Mouse (Mus musculus): Measurements from ENCODE around the gene Lpcat2. TPM values are rescaled to one million over a fixed set of nuclear protein-coding genes. Genes with fewer than 3 reads are reported as not detected.
"Not testable (repeated sequence)": the region's sequence is repeated elsewhere in the genome, so short reads cannot be mapped to it uniquely, and the experiment has no call there.

The Lpcat2 gene
- polyA plus RNA-seq, 1 experiment from 2014 or later, result 6.8 TPM

DNA sequence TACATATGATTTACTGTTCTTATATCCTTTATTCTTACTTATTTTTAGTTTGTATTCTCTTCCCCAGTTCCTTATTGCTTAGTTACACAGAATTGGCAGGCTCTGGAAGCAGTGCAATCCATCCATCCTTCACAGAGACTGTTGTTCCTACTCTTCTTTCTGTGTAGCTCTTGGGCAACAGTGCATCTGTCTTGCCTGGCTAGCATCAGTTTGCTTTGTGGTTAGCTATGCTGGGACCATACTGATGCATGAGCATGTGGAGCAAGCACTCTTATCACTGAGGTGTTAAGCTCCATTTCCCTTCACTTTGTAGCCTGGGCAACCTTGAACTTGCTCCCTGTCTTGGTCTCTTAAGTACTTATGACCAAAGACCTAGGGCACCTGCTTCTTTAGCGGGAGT, 6.8 kb downstream of the Lpcat2 start:
- Histone ChIP-seq H3K4me1 (ENCODE audit: control insufficient read depth, insufficient read depth, low read length) (no peaks in the 10 kb centered on the region), H3K36me3 (ENCODE audit: control insufficient read depth, insufficient read depth, low read length) (no peaks in the 10 kb centered on the region), H3K27ac (replicated peaks; ENCODE audit: low read depth, low read length) (no peak overlapping the region), H3K27me3 (ENCODE audit: control insufficient read depth, insufficient read depth, low read length) (no peaks in the 10 kb centered on the region), H3K9ac (replicated peaks; ENCODE audit: low read length) (no peak overlapping the region), H3K9me3 (ENCODE audit: control insufficient read depth, low read length) (no peaks in the 10 kb centered on the region), H3K4me3 (replicated peaks; ENCODE audit: low read depth, low read length) (no peak overlapping the region), H3K4me2 (ENCODE audit: low read length) (no peak overlapping the region)
- no peak for DNase-seq
- WGBS, result 90% methylated on average over 1 of the region's 1 CpGs
- ATAC-seq (ENCODE audit: low FRiP score, low TSS enrichment), result no peak

DNA sequence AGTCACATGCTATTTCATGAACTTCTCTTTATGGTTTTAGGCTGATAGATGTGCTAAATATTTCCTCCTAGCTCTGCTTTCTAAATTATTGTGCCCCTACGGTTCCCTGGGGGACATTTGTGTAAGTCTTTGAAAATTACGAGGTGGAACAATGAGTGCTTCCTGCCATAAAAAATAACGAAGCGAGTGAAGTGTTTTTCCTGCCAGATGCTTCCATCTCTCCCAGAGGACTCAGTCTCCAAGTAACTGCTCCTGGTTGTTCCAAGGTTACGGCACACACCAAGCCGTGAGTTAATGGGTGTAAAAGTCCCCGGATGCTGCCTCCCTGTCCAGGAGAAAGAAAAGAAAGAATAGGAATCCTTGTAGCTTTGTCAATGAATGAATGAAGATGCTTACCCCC, 15.1 kb downstream of the Lpcat2 start:
- 44% methylated on average over 7 of the region's 7 CpGs for WGBS
- DNase-seq, result peak; percentile 40
- ATAC-seq (ENCODE audit: low FRiP score, low TSS enrichment), result no peak

DNA sequence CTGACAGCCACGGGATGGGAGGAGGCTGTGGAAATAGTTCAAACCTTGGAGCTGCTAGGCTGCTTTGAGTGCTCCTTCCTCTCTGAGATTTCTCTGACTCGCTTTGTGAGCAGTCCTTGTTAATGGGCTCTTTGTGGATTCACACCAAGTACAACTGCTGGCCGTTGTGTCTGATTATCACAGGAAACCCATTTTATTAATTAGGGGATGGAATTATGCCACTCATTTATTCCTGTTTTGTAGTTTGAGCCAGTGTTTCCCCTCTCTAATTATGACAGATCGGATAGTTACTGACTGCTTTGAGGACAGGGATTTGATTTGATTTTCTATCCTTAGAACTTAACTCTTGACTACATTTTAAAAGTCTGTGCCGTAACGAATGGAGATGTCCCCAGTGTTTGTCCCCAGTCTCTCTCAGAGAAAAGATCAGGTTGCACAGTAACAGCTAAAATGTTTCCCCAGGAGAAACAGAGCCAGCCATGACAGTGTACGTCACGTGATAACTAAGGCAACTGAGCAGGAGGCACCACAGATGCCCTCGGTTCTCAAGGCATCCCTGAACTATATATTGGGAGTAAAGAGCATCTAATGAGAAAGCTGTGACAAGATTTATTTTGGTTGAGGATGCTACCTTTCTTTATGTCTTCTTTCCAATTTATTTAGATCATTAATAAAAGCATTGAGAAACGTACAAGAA, 17.1 kb downstream of the Lpcat2 start:
- 72% methylated on average over 10 of the region's 10 CpGs for WGBS
- Histone ChIP-seq H3K27me3 (ENCODE audit: control insufficient read depth, insufficient read depth, low read length) (no peaks in the 10 kb centered on the region), H3K4me3 (replicated peaks; ENCODE audit: low read depth, low read length) (no peak overlapping the region), H3K4me1 (ENCODE audit: control insufficient read depth, insufficient read depth, low read length) (0 out of 2 replicates have a peak, but pooled peaks cover 2% of the 10 kb centered on the region), H3K4me2 (ENCODE audit: low read length) (no peak overlapping the region), H3K9me3 (ENCODE audit: control insufficient read depth, low read length) (no peaks in the 10 kb centered on the region), H3K27ac (replicated peaks; ENCODE audit: low read depth, low read length) (no peak overlapping the region), H3K9ac (replicated peaks; ENCODE audit: low read length) (no peak overlapping the region), H3K36me3 (ENCODE audit: control insufficient read depth, insufficient read depth, low read length) (no peaks in the 10 kb centered on the region)
- DNase-seq (peak; percentile 9), ATAC-seq (ENCODE audit: low FRiP score, low TSS enrichment) (no peak)

More for the DNA sequence above, 15.1 kb downstream of the Lpcat2 start:
- H3K36me3 ChIP-seq (ENCODE audit: control insufficient read depth, insufficient read depth, low read length), result no peaks in the 10 kb centered on the region
- no peak overlapping the region for H3K4me2 ChIP-seq (ENCODE audit: low read length)
- H3K27me3 ChIP-seq (ENCODE audit: control insufficient read depth, insufficient read depth, low read length), result no peaks in the 10 kb centered on the region
- no peaks in the 10 kb centered on the region for H3K9me3 ChIP-seq (ENCODE audit: control insufficient read depth, low read length)
- no peak overlapping the region for H3K9ac ChIP-seq (replicated peaks; ENCODE audit: low read length)
- H3K4me3 ChIP-seq (replicated peaks; ENCODE audit: low read depth, low read length), result no peak overlapping the region
- no peak overlapping the region for H3K27ac ChIP-seq (replicated peaks; ENCODE audit: low read depth, low read length)
- 0 out of 2 replicates have a peak, but pooled peaks cover 2% of the 10 kb centered on the region for H3K4me1 ChIP-seq (ENCODE audit: control insufficient read depth, insufficient read depth, low read length)

DNA sequence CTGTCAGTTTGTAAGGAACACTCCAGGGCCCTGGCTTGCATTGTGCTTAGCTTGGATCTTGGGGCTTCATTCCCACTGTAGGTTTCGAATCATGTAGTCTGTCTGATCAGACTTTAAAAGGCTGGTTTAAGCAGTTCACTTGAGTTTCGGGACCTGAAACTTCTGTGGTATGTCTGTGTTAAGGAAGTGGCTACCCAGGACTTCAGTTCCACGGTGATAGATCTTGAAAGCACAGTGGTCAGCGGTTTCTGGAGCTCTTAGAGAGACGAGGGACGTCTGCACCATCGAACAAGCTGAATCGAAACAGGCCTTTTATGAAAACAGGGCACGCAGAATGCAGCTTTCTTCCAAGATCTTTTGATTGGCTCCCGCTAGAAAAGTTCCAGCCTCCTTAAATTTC, 20.7 kb downstream of the Lpcat2 start:
- no peak overlapping the region for H3K4me2 ChIP-seq (ENCODE audit: low read length)
- H3K4me3 ChIP-seq (replicated peaks; ENCODE audit: low read depth, low read length), result no peak overlapping the region
- no peaks in the 10 kb centered on the region for H3K4me1 ChIP-seq (ENCODE audit: control insufficient read depth, insufficient read depth, low read length)
- no peak for DNase-seq
- no peak for ATAC-seq (ENCODE audit: low FRiP score, low TSS enrichment)
- no peaks in the 10 kb centered on the region for H3K27me3 ChIP-seq (ENCODE audit: control insufficient read depth, insufficient read depth, low read length)
- H3K36me3 ChIP-seq (ENCODE audit: control insufficient read depth, insufficient read depth, low read length), result no peaks in the 10 kb centered on the region
- H3K9me3 ChIP-seq (ENCODE audit: control insufficient read depth, low read length), result no peaks in the 10 kb centered on the region
- H3K27ac ChIP-seq (replicated peaks; ENCODE audit: low read depth, low read length), result no peak overlapping the region
- H3K9ac ChIP-seq (replicated peaks; ENCODE audit: low read length), result no peak overlapping the region
- 70% methylated on average over 10 of the region's 10 CpGs for WGBS

DNA sequence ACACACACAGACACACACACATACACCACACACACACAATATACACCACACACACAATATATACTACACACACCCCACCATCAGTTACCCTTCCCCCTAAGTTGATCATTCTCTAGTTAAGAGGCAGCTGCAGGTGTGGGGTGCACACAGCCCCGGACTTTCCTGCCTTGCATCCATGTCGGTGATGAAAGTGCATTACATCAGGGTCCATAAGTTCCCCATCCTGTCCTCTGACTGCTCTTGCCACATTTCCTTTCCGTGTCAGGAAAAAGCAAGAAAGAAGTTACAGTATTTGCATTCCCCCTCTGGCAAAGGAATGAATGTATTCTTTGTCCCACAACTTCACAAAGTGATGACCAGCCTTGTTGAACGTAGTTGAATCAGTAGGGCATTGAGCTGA, 26.1 kb downstream of the Lpcat2 start:
- H3K9me3 ChIP-seq (ENCODE audit: control insufficient read depth, low read length), result no peaks in the 10 kb centered on the region
- 81% methylated on average over 4 of the region's 4 CpGs for WGBS
- H3K27ac ChIP-seq (replicated peaks; ENCODE audit: low read depth, low read length), result no peak overlapping the region

DNA sequence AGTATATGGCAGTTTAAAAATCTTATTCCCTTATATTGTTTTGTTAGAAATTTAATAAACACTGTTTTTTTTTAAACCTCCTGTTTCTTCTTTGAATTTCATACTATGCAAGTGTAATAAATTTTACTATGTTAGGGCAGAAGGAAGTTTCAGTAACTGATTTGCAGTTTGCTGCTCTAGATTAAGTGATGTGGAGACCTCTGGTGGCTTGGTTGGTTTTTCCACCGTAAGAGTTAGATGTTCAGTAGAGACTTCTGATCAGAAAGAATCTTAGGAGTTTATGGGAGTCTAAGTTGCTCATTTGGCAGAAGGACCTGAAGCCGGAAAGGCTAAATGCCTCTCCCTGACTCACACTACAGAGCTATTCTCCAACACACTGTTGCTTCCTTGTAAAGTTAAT, 28.6 kb downstream of the Lpcat2 start:
- Histone ChIP-seq H3K9me3 (ENCODE audit: control insufficient read depth, low read length) (no peaks in the 10 kb centered on the region), H3K27ac (replicated peaks; ENCODE audit: low read depth, low read length) (no peak overlapping the region), H3K27me3 (ENCODE audit: control insufficient read depth, insufficient read depth, low read length) (no peaks in the 10 kb centered on the region), H3K4me3 (replicated peaks; ENCODE audit: low read depth, low read length) (no peak overlapping the region), H3K4me2 (ENCODE audit: low read length) (no peak overlapping the region), H3K9ac (replicated peaks; ENCODE audit: low read length) (no peak overlapping the region), H3K36me3 (ENCODE audit: control insufficient read depth, insufficient read depth, low read length) (no peaks in the 10 kb centered on the region), H3K4me1 (ENCODE audit: control insufficient read depth, insufficient read depth, low read length) (no peaks in the 10 kb centered on the region)
- 85% methylated on average over 2 of the region's 2 CpGs for WGBS
- peak; percentile 46 for DNase-seq
- ATAC-seq (ENCODE audit: low FRiP score, low TSS enrichment), result no peak

More for the DNA sequence above, 26.1 kb downstream of the Lpcat2 start:
- no peak overlapping the region for H3K9ac ChIP-seq (replicated peaks; ENCODE audit: low read length)
- no peaks in the 10 kb centered on the region for H3K27me3 ChIP-seq (ENCODE audit: control insufficient read depth, insufficient read depth, low read length)
- ATAC-seq (ENCODE audit: low FRiP score, low TSS enrichment), result no peak
- no peak overlapping the region for H3K4me3 ChIP-seq (replicated peaks; ENCODE audit: low read depth, low read length)
- DNase-seq, result no peak
- H3K36me3 ChIP-seq (ENCODE audit: control insufficient read depth, insufficient read depth, low read length), result no peaks in the 10 kb centered on the region
- no peaks in the 10 kb centered on the region for H3K4me1 ChIP-seq (ENCODE audit: control insufficient read depth, insufficient read depth, low read length)
- H3K4me2 ChIP-seq (ENCODE audit: low read length), result no peak overlapping the region

DNA sequence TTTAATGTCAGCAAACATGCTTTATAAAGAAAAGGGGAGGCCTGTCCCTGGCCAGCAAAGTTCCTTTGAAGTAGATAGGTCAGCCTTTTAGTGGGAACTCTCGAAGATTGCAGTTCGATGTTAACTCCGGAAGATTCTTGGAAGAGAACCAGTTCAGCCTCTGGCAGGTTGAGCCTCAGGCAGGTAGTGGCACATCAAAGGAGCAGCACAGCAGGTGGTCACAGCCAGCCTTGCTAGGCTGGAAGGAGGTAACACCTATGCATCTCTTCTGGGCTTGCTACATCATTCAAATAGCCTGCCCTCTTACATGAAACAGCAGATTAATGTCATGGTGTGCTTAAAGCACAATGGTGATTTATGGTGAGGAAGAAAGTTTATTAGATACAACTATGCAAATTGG, 37.1 kb downstream of the Lpcat2 start:
- ATAC-seq (ENCODE audit: low FRiP score, low TSS enrichment); H3K4me1 ChIP-seq (ENCODE audit: control insufficient read depth, insufficient read depth, low read length): not testable (repeated sequence)

DNA sequence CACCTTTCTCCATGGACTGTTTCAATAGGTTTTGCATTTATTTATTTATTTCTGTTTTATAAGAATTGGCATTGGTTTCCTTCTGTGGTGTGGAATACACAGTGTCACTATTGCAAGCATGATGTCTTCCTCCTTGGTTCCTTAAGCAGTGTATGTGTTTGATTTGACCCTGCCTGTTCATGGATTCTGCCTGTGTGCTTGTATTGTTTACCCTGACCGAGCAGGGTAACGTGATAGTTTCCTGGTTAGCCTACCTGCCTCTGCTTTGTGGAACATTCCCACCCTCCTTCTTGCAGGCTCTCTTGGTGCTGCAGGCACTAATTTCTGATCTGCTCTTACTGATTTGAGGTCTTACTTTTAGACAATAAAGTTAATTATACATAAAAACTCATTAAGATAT, 38.7 kb downstream of the Lpcat2 start:
- H3K9ac ChIP-seq (replicated peaks; ENCODE audit: low read length), result no peak overlapping the region
- WGBS, result 76% methylated on average over 2 of the region's 2 CpGs
- H3K4me1 ChIP-seq (ENCODE audit: control insufficient read depth, insufficient read depth, low read length), result no peaks in the 10 kb centered on the region
- DNase-seq, result no peak
- no peak overlapping the region for H3K27ac ChIP-seq (replicated peaks; ENCODE audit: low read depth, low read length)
- no peak for ATAC-seq (ENCODE audit: low FRiP score, low TSS enrichment)
- no peak overlapping the region for H3K4me3 ChIP-seq (replicated peaks; ENCODE audit: low read depth, low read length)
- H3K4me2 ChIP-seq (ENCODE audit: low read length), result no peak overlapping the region
- no peaks in the 10 kb centered on the region for H3K9me3 ChIP-seq (ENCODE audit: control insufficient read depth, low read length)
- no peaks in the 10 kb centered on the region for H3K27me3 ChIP-seq (ENCODE audit: control insufficient read depth, insufficient read depth, low read length)
- no peaks in the 10 kb centered on the region for H3K36me3 ChIP-seq (ENCODE audit: control insufficient read depth, insufficient read depth, low read length)

More for the DNA sequence above, 37.1 kb downstream of the Lpcat2 start:
- not testable (repeated sequence) for H3K36me3 ChIP-seq (ENCODE audit: control insufficient read depth, insufficient read depth, low read length); H3K4me3 ChIP-seq (replicated peaks; ENCODE audit: low read depth, low read length); H3K27ac ChIP-seq (replicated peaks; ENCODE audit: low read depth, low read length); H3K9me3 ChIP-seq (ENCODE audit: control insufficient read depth, low read length); H3K9ac ChIP-seq (replicated peaks; ENCODE audit: low read length); H3K27me3 ChIP-seq (ENCODE audit: control insufficient read depth, insufficient read depth, low read length); H3K4me2 ChIP-seq (ENCODE audit: low read length)
- WGBS, result 81% methylated on average over 3 of the region's 3 CpGs
- DNase-seq, result peak; percentile 8

DNA sequence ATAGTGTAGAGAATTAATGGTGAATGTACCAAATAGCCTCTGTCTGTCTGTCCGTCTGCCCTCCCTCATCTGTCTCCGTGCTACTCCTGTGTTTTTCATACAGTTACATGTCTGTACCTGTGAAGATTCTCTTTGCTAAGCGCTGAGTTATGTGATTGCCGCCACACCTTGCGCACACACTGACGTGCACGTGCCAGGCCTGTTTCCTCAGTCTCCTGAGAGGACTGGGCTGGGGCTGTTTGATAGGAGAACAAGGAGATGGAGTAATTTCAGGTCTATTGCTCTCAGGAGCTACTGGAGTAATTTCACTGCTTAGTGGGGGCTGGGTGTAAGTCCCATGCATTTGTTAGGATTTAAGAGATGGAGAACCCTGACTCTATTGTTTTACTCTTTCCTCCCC, 39.9 kb downstream of the Lpcat2 start:
- H3K27me3 ChIP-seq (ENCODE audit: control insufficient read depth, insufficient read depth, low read length), result no peaks in the 10 kb centered on the region
- 91% methylated on average over 7 of the region's 7 CpGs for WGBS
- no peak overlapping the region for H3K4me2 ChIP-seq (ENCODE audit: low read length)
- no peaks in the 10 kb centered on the region for H3K4me1 ChIP-seq (ENCODE audit: control insufficient read depth, insufficient read depth, low read length)
- ATAC-seq (ENCODE audit: low FRiP score, low TSS enrichment), result no peak
- no peak for DNase-seq
- H3K4me3 ChIP-seq (replicated peaks; ENCODE audit: low read depth, low read length), result no peak overlapping the region
- H3K9me3 ChIP-seq (ENCODE audit: control insufficient read depth, low read length), result no peaks in the 10 kb centered on the region
- no peak overlapping the region for H3K27ac ChIP-seq (replicated peaks; ENCODE audit: low read depth, low read length)
- no peaks in the 10 kb centered on the region for H3K36me3 ChIP-seq (ENCODE audit: control insufficient read depth, insufficient read depth, low read length)
- no peak overlapping the region for H3K9ac ChIP-seq (replicated peaks; ENCODE audit: low read length)
